Mouse (Mus musculus): Measurements from ENCODE around the gene Slc16a9. TPM values are rescaled to one million over a fixed set of nuclear protein-coding genes. Genes with fewer than 3 reads are reported as not detected.

The Slc16a9 gene
- polyA plus RNA-seq, 1 experiment from 2014 or later, result 1.7 TPM

DNA sequence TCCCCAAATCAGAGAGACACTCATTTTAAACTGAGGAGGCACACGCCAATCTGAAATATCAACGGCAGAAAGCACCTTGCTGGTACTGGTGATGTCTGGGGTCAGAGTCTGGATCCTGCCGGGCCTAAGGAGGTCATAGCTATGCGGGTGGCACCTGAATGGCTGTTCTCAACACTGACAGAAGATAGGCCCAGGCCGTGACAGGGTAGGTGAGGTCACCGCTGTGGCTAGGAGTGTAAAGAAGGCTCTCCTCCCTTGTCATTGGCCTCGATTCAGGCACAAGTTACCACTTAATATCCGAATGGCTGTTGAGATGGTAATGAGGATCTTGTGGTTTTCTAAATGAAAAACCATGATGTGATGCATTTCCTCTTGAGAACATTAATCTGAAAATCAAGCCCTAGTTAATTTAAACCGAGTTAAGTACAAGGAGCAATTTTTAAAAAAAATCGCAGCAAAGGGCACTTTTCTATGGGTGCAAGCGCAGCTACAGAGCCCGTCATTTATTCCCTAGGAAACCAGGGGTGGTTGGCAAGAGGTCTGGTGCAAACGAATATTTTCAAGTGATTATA is 72.6 kb downstream of the Slc16a9 start:
- ATAC-seq (replicated peaks; ENCODE audit: low FRiP score, low TSS enrichment, low read depth) (no peak), DNase-seq (ENCODE audit: low spot score) (no peak)
- Histone ChIP-seq H3K9me3 (ENCODE audit: control insufficient read depth, low read length) (no peaks in the 10 kb centered on the region), H3K27ac (ENCODE audit: low read depth) (no peak overlapping the region), H3K4me3 (ENCODE audit: low read depth, low read length) (no peak overlapping the region), H3K4me1 (replicated peaks; ENCODE audit: control insufficient read depth, insufficient read depth, low read length) (no peaks in the 10 kb centered on the region), H3K4me2 (ENCODE audit: low read length) (no peak overlapping the region), H3K27me3 (replicated peaks; ENCODE audit: control insufficient read depth, insufficient read depth, low read length) (no peaks in the 10 kb centered on the region), H3K36me3 (ENCODE audit: control insufficient read depth, insufficient read depth, low read length) (no peaks in the 10 kb centered on the region), H3K9ac (ENCODE audit: low read length) (no peak overlapping the region)
- WGBS, result 87% methylated on average over 13 of the region's 13 CpGs

DNA sequence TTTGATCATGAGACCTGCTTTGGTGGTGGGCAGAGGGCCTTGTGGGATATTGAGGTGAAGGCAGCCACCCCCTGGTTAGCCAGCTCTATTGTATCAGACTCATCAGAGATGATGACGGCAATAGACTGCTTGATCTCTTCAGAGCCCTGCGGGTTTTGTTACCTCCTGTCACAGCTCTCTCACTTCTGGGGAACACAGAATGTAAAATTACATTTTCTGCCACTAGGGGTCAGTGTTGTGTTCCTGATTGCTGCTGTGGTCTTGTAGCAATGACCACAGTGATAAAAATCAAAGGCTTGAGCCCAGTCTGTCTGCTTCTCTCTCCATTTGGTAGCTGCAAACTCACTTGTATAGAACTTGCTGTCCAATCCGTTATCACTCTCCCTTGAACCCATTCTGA is 73.7 kb downstream of the Slc16a9 start:
- H3K27ac ChIP-seq (ENCODE audit: low read depth), result no peak overlapping the region
- H3K36me3 ChIP-seq (ENCODE audit: control insufficient read depth, insufficient read depth, low read length), result no peaks in the 10 kb centered on the region
- H3K9me3 ChIP-seq (ENCODE audit: control insufficient read depth, low read length), result no peaks in the 10 kb centered on the region
- no peak overlapping the region for H3K4me3 ChIP-seq (ENCODE audit: low read depth, low read length)
- no peaks in the 10 kb centered on the region for H3K4me1 ChIP-seq (replicated peaks; ENCODE audit: control insufficient read depth, insufficient read depth, low read length)
- H3K9ac ChIP-seq (ENCODE audit: low read length), result no peak overlapping the region
- DNase-seq (ENCODE audit: low spot score) (peak; percentile 73), ATAC-seq (replicated peaks; ENCODE audit: low FRiP score, low TSS enrichment, low read depth) (no peak)
- no peak overlapping the region for H3K4me2 ChIP-seq (ENCODE audit: low read length)
- H3K27me3 ChIP-seq (replicated peaks; ENCODE audit: control insufficient read depth, insufficient read depth, low read length), result no peaks in the 10 kb centered on the region
- 6% methylated on average over 3 of the region's 3 CpGs for WGBS

DNA sequence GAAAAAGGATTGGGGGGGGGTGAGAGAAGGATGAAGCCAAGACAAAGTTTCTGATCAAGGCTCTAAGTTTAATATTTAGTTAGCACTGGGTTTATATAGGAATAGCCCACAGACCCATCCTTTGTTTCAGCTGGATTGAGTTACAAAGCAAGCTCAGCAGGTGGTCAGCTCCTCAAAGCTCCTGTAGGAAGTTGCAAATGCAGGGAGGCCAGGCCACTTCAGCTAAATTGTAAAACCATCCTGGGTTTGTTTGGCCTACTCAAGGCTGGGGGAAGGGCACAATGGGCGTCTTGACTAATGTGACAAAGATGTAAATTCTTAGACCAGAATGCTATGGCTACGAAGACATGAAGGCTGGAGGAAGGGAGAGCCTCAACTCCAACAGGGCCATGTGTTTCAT is 80.6 kb downstream of the Slc16a9 start:
- no peak for DNase-seq (ENCODE audit: low spot score)
- WGBS, result 30% methylated on average over 2 of the region's 2 CpGs
- Histone ChIP-seq H3K27ac (ENCODE audit: low read depth) (no peak overlapping the region), H3K9me3 (ENCODE audit: control insufficient read depth, low read length) (no peaks in the 10 kb centered on the region), H3K27me3 (replicated peaks; ENCODE audit: control insufficient read depth, insufficient read depth, low read length) (no peaks in the 10 kb centered on the region), H3K36me3 (ENCODE audit: control insufficient read depth, insufficient read depth, low read length) (no peaks in the 10 kb centered on the region), H3K4me1 (replicated peaks; ENCODE audit: control insufficient read depth, insufficient read depth, low read length) (no peaks in the 10 kb centered on the region), H3K9ac (ENCODE audit: low read length) (no peak overlapping the region), H3K4me3 (ENCODE audit: low read depth, low read length) (no peak overlapping the region), H3K4me2 (ENCODE audit: low read length) (no peak overlapping the region)
- ATAC-seq (replicated peaks; ENCODE audit: low FRiP score, low TSS enrichment, low read depth), result no peak

DNA sequence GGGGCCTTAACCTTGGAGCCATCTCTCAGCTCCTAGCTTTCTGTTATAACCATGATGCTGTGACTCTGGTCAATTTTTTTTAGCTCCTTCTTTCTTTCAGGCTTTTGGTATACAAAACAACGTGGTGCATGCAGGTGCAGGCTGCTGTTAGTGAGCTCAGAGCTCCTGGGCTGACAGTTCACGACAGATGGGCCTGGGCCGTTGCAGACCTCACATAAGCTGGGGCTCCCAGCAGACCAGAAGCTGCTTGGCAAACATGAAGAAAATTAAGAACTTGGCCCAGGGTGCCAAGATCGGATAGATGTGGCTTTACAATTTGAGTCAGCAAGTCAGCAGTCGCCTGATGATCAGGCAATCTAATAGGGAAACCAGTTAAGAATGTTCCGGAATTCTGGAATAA is 82.4 kb downstream of the Slc16a9 start:
- no peak overlapping the region for H3K27ac ChIP-seq (ENCODE audit: low read depth)
- H3K36me3 ChIP-seq (ENCODE audit: control insufficient read depth, insufficient read depth, low read length), result no peaks in the 10 kb centered on the region
- WGBS, result 82% methylated on average over 6 of the region's 6 CpGs
- H3K27me3 ChIP-seq (replicated peaks; ENCODE audit: control insufficient read depth, insufficient read depth, low read length), result no peaks in the 10 kb centered on the region
- H3K4me3 ChIP-seq (ENCODE audit: low read depth, low read length), result no peak overlapping the region
- ATAC-seq (replicated peaks; ENCODE audit: low FRiP score, low TSS enrichment, low read depth) (no peak), DNase-seq (ENCODE audit: low spot score) (no peak)
- no peaks in the 10 kb centered on the region for H3K9me3 ChIP-seq (ENCODE audit: control insufficient read depth, low read length)
- H3K4me2 ChIP-seq (ENCODE audit: low read length), result no peak overlapping the region
- H3K4me1 ChIP-seq (replicated peaks; ENCODE audit: control insufficient read depth, insufficient read depth, low read length), result no peaks in the 10 kb centered on the region
- no peak overlapping the region for H3K9ac ChIP-seq (ENCODE audit: low read length)

DNA sequence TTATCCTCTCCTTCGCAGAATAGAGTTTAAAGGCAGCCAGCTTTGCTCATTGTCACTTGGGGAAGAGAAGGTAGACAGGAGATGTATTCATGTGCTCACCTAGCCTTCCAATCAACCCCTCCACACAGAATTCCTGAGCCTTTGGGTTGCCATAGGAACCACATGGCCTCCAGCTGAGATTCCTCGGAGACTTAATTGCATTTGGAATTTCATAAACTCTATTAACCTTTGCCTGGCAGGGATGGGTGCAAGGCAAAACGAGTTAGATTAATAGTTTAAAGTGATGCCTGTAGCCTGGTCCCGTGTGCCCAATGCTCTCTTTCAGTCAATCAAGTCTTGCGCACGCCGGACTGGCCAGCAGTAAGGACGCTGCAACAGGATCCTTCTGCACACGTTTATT is 83.2 kb downstream of the Slc16a9 start:
- no peak overlapping the region for H3K9ac ChIP-seq (ENCODE audit: low read length)
- H3K4me1 ChIP-seq (replicated peaks; ENCODE audit: control insufficient read depth, insufficient read depth, low read length), result no peaks in the 10 kb centered on the region
- H3K4me3 ChIP-seq (ENCODE audit: low read depth, low read length), result no peak overlapping the region
- WGBS, result 79% methylated on average over 9 of the region's 9 CpGs
- ATAC-seq (replicated peaks; ENCODE audit: low FRiP score, low TSS enrichment, low read depth), result no peak
- H3K4me2 ChIP-seq (ENCODE audit: low read length), result no peak overlapping the region
- no peaks in the 10 kb centered on the region for H3K36me3 ChIP-seq (ENCODE audit: control insufficient read depth, insufficient read depth, low read length)
- no peak for DNase-seq (ENCODE audit: low spot score)
- no peak overlapping the region for H3K27ac ChIP-seq (ENCODE audit: low read depth)
- H3K27me3 ChIP-seq (replicated peaks; ENCODE audit: control insufficient read depth, insufficient read depth, low read length), result no peaks in the 10 kb centered on the region
- H3K9me3 ChIP-seq (ENCODE audit: control insufficient read depth, low read length), result no peaks in the 10 kb centered on the region

Other genes with a start within 250 kb of the Slc16a9 start
- gene Ccdc6, start 148.0 kb upstream of the Slc16a9 start, polyA plus RNA-seq (2014; fragmentation: Nextera tagmentation; extraction: Ambion mirVana), result 23.7 and 24.6 TPM in 2 replicates
- 0.79 and 1.0 TPM in 2 replicates for gene Mrln, start 40.4 kb upstream of the Slc16a9 start, polyA plus RNA-seq (2014; fragmentation: Nextera tagmentation; extraction: Ambion mirVana)
- gene Fam13c, start 195.4 kb downstream of the Slc16a9 start, polyA plus RNA-seq (2014; fragmentation: Nextera tagmentation; extraction: Ambion mirVana), result 9.7 and 11.7 TPM in 2 replicates

All from intestine, embryonic 14.5 days (tissue).